Mouse (Mus musculus) brown adipose tissue, adult 24 weeks (tissue): ENCODE measurements around the gene G6pc3. TPM values are rescaled to one million over a fixed set of nuclear protein-coding genes. Genes with fewer than 3 reads are reported as not detected.

ENCODE experiments used
- H3K27ac ChIP-seq: fragments of 200-500 bp; replicated peaks from 2 replicates; pipeline ENCODE4 v1.5.1; 2012; ENCODE audit warnings: low read depth, mild to moderate bottlenecking, low read length
- H3K4me1 ChIP-seq: fragments of 200-500 bp; 2 replicates; pipeline ENCODE4 v1.6.1; 2012; ENCODE audit warnings: low read length, mixed read lengths; ENCODE audit not compliant: control insufficient read depth, insufficient read depth, insufficient read length
- H3K4me3 ChIP-seq: fragments of 200-500 bp; 2 replicates; pipeline ENCODE4 v1.5.1; 2012; ENCODE audit warnings: low read depth, mild to moderate bottlenecking, low read length, moderate library complexity; ENCODE audit not compliant: insufficient read depth
- polyA plus RNA-seq: library from polyadenylated mRNA; stranded (reverse); fragments of >200 nt; gene quantifications from 2 replicates; pipeline ENCODE4 v1.2.4, GENCODE M21; 2012; ENCODE audit not compliant: missing spikeins, insufficient read depth, insufficient read length

Gene G6pc3
- polyA plus RNA-seq, 1 experiment = 51.7 TPM

DNA sequence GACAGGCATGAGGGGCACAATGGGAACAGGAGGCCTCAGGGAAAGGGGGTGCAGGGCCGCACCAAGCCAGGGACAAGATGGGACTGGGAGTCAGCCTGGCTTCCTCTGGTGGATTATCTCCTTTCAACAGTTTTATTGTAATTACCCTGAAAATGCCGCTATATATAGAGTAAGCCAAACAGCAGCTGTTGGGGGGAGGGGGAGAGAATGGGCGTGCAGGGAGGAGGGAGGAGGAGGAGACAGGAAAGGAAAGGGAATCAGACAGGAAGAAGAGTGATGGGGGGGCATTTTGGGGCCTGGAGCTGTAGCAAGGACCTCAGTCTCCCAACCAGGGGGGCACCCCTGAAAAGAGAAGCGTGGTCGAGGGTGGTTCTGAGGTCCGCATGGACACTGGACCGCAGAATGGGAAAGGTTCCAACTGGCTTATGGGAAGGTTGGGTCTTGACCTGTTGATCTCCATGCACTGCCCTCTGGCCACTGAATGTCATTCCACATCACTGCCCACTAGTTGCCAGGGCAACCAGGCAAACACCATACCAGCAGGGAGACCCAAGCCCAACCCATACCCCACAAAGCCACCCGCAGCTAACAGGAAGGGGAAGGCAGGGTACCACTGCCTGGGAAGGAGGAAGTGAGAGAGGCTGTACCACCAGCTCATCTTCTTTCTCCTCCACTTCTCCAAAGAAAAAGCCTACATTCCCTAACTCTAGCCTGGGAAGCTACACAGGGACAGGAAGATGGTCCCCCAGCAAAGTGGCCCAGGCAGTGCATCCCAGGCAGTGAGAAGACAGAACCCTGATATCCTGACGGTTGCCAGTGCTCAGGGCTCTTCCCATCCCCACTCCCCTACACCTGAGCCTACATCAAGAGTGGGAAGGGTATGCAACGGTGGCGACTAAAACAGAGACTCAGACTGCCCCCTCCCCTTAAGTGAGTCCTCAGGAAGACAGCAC, 18.7 kb downstream of the G6pc3 start:
- H3K4me1 ChIP-seq = peaks cover 30% of the 10 kb centered on the region
- peak overlapping the region; percentile 66 for H3K27ac ChIP-seq
- no peak overlapping the region for H3K4me3 ChIP-seq

DNA sequence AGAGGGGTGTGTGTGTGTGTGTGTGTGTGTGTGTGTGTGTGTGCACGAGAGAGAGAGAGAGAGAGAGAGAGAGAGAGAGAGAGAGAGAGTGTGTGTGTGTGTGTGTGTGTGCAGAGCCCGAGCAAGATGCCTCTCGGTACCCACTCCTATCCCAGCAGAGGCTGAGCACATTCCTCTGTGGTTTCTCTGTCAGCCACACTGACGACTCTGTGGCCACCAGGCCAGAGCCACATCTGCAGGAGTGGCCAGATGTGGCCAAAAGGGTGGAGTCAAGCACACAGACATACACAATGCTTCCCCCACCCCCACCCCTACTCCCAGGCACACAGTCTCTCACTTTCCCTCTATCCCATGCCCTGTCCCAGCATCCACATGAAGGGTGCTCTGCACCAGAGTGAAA, 19.4 kb downstream of the G6pc3 start:
- Histone ChIP-seq H3K4me3 (no peak overlapping the region), H3K27ac (no peak overlapping the region), H3K4me1 (peaks cover 33% of the 10 kb centered on the region)

DNA sequence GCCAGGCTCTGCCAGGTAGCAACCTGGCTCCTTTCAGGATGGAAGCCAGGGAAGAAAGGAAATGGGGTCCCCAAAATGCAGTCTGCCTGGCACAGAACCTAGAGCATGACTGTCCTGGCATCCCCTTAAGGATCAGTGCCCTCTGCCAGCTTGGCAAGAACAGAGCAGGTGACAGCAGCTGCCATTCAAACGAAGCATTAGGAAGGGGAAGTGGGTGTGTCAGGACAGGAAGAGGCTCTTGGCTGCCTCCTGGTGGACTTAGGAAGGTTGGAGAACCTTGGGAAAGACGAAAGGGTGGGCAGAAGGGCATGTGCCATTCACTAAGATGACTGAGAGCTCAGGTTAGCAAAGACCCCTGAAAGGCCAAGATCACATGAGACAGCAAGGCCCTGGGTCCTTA, 20.3 kb downstream of the G6pc3 start:
- peaks cover 40% of the 10 kb centered on the region for H3K4me1 ChIP-seq
- H3K27ac ChIP-seq = peak overlapping the region; percentile 24; the same call in 1 of the 2 replicates
- H3K4me3 ChIP-seq = no peak overlapping the region

- Histone ChIP-seq H3K27ac (peak overlapping the region; percentile 24; the same call in 1 of the 2 replicates), H3K4me1 (peaks cover 44% of the 10 kb centered on the region), H3K4me3 (no peak overlapping the region)
These were observed 20.8 kb downstream of the G6pc3 start for GRCm38 (mm10) chr11:102210185-102210584.

- peaks cover 52% of the 10 kb centered on the region for H3K4me1 ChIP-seq
- peak overlapping the region; percentile 4; the same call in 1 of the 2 replicates for H3K27ac ChIP-seq
- no peak overlapping the region for H3K4me3 ChIP-seq
These were observed 21.6 kb downstream of the G6pc3 start for GRCm38 (mm10) chr11:102211011-102211410.

GRCm38 (mm10) chr11:102211936-102212341, 22.5 kb downstream of the G6pc3 start:
- Histone ChIP-seq H3K27ac (no peak overlapping the region), H3K4me1 (peaks cover 58% of the 10 kb centered on the region), H3K4me3 (no peak overlapping the region)

- peaks cover 59% of the 10 kb centered on the region for H3K4me1 ChIP-seq
- no peak overlapping the region for H3K4me3 ChIP-seq
- no peak overlapping the region; the same call in 1 of the 2 replicates for H3K27ac ChIP-seq
These were observed 25.2 kb downstream of the G6pc3 start for GRCm38 (mm10) chr11:102214430-102215156.

GRCm38 (mm10) chr11:102215511-102215910, 26.1 kb downstream of the G6pc3 start:
- H3K4me3 ChIP-seq = 0 out of 2 replicates have a peak overlapping the region, but pooled peaks have one; percentile 0
- peaks cover 62% of the 10 kb centered on the region for H3K4me1 ChIP-seq
- no peak overlapping the region for H3K27ac ChIP-seq

DNA sequence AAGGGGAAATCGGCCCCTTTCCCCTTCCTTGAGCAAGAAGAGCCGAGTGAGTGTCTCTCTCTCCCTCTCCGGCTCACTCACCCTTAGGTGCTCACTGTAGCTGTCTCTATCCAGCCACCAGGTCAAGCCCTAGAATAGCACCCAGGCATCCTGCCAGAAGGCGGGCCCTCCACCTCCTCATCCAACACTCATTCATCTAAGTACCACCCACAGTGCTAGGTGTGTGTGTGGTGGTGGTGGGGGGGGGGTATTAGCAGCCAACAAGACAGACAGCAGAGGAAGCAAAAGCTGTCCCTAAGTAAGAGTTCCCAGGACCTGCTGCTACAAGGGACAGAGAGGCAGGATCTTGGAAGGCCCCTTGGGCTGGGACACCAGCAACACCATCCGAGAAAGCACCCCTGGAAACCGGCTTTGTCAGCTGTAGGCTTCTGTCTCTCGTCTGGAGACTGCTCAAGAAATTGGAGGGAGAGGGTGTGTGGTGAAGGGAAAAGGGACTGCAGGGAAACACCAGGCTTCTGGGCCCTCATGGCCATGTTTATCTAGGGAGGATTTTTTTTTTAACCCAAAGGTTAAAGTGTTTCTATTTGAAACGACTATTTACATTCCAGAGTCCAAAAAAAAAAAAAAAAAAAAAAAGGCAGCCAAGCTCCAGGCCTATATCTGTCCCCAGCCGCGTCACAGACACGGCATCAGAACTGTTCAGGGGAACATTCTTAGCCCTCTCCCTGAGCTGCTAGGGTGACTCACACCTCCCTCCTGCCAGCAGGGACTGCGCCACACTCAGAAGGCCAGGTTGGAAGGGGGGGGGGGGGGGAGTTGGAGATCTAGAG, 26.9 kb downstream of the G6pc3 start:
- H3K4me1 ChIP-seq = peaks cover 69% of the 10 kb centered on the region
- 0 out of 2 replicates have a peak overlapping the region, but pooled peaks have one; percentile 0 for H3K4me3 ChIP-seq
- H3K27ac ChIP-seq = peak overlapping the region; percentile 58; the same call in 1 of the 2 replicates

GRCm38 (mm10) chr11:102216886-102217240, 27.4 kb downstream of the G6pc3 start:
- H3K4me3 ChIP-seq = peak overlapping the region; percentile 51
- peak overlapping the region; percentile 67 for H3K27ac ChIP-seq
- peaks cover 74% of the 10 kb centered on the region for H3K4me1 ChIP-seq

DNA sequence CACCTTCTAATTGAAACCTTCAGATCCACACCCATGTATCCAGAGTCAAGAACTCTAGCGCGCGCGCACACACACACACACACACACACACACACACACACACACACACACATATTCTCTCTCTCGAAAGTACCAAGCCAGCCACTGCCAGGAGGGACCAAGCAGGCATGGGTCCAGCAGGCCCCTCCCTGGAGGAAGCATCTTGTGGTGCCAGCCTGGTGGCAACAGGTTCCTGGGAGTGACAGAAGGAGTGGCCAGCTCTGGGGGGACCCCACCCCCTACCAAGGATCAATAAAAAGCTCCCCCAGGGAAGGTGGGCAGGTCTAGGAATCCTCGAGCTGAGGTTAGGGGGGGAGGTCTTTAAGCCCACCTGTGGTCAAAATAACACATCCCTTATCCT, 28.0 kb downstream of the G6pc3 start:
- Histone ChIP-seq H3K4me3 (peak overlapping the region; percentile 51), H3K4me1 (peaks cover 78% of the 10 kb centered on the region), H3K27ac (peak overlapping the region; percentile 67)

GRCm38 (mm10) chr11:102217876-102218430, 28.5 kb downstream of the G6pc3 start:
- Histone ChIP-seq H3K4me3 (peak overlapping the region; percentile 51), H3K27ac (peak overlapping the region; percentile 67), H3K4me1 (peaks cover 80% of the 10 kb centered on the region)

- Histone ChIP-seq H3K27ac (peak overlapping the region; percentile 81), H3K4me3 (peak overlapping the region; percentile 51), H3K4me1 (peaks cover 82% of the 10 kb centered on the region)
These were observed 29.4 kb downstream of the G6pc3 start for GRCm38 (mm10) chr11:102218783-102219182.

DNA sequence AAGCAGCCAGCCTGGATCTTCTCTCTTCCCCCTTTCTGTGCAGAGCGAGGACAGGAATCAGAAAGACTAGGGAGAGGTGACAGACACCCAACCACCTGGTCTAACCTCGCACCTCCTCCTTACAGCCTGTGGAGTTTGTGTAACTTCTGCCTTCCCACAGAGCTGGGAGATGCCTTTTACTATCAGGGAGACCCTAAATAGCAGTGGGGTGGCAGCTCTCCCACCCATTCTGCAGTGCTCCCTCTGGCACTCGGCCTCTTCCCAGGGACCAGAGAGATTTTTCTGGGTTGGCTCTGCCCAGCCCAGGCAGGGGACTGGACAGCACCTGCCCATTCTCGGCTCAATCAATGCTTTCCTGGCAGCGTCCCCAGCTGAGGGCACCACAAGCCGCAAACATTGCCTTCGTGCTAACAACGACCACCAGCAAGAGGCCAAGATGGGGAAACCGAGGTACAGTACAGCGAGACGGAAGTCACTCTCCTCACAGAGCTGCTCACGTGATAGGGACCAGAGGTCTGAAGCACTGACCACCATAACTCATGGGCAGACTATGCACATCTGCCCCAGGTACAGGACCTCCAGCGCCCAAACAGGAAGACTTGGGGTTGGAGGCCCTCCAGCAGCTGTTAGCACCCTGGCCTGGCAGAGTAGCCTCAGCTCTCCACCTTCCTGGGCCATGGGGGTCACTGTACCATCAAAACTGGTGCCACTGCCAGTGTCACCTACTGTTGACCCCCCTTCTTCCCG, 30.0 kb downstream of the G6pc3 start:
- H3K4me1 ChIP-seq = peaks cover 80% of the 10 kb centered on the region
- no peak overlapping the region for H3K4me3 ChIP-seq
- peak overlapping the region; percentile 81 for H3K27ac ChIP-seq
